Mouse (Mus musculus): ENCODE measurements around the gene Fam126a. TPM values are rescaled to one million over a fixed set of nuclear protein-coding genes. Genes with fewer than 3 reads are reported as not detected.
"Not testable (repeated sequence)": the region's sequence is repeated elsewhere in the genome, so short reads cannot be mapped to it uniquely, and the experiment has no call there.

The Fam126a gene
- polyA plus RNA-seq, 1 experiment: 47.7 TPM

DNA sequence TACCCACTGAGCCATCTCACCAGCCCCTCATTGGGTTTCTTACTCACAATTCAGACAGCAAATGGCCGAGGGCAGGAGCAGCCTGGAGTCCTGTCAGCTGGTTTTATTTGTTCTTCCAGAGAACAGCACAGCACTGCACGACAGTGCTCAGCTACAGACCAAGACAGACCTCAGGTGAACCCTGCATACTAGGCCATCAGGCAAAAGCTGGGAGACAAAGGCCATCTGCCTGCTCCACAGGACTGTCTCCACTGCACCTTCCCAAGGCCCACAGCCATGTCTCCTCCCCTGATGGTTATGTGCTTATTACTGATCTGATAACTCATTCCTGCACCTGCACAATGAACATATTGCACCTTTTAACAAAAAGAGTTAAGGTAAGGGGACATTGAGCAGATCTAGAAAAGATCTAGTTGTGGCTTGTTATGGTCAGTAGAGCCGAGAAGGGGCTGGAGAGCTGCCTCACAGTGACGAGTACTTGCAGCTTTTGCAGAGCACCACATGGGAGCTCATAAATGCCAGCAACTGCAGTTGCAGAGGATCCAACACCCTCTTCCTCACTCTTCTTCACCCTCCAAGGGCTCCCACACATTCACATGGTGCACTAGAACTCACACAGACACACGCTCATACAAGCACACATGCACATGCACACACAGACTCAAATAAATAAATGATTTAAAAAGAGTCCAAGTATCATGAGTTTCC lies 137.2 kb downstream of the Fam126a start:
- Histone ChIP-seq H3K27ac (ENCODE audit: insufficient read depth, low read length) (no peak overlapping the region), H3K4me1 (ENCODE audit: control insufficient read depth, insufficient read depth, low read length) (no peaks in the 10 kb centered on the region), H3K4me3 (ENCODE audit: insufficient read depth, low read length) (no peak overlapping the region)
- TF ChIP-seq POLR2A (IDR thresholded peaks at IDR 0.05; ENCODE audit: low read depth, low read length) (no peak), CTCF (IDR thresholded peaks at IDR 0.05; ENCODE audit: borderline replicate concordance, insufficient read depth, low read length) (no peak)

DNA sequence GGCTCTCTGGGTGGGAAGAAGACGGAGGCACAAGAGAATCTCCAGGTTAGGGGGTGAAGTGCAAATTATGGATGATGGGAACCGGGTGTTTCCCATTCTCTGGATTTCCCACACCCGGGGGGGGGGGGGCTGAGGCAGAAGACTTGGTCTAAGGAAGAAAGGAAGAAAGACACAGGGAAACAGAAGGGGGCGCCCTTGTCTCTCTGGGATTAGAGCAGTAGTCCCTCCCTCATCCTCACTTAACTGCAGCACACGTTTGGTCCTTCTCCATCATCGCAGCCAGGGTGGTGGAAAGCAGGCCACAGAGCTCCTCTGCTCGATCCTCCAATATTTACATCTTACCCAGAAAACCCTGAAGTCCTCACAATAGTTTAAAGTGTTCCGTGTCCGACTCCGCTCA lies 139.8 kb downstream of the Fam126a start:
- TF ChIP-seq CTCF (IDR thresholded peaks at IDR 0.05; ENCODE audit: borderline replicate concordance, insufficient read depth, low read length): no peak
- TF ChIP-seq POLR2A (IDR thresholded peaks at IDR 0.05; ENCODE audit: low read depth, low read length): no peak
- no peak overlapping the region for H3K27ac ChIP-seq (ENCODE audit: insufficient read depth, low read length)
- no peaks in the 10 kb centered on the region; the same call in 1 of the 2 replicates for H3K4me1 ChIP-seq (ENCODE audit: control insufficient read depth, insufficient read depth, low read length)
- no peak overlapping the region for H3K4me3 ChIP-seq (ENCODE audit: insufficient read depth, low read length)

DNA sequence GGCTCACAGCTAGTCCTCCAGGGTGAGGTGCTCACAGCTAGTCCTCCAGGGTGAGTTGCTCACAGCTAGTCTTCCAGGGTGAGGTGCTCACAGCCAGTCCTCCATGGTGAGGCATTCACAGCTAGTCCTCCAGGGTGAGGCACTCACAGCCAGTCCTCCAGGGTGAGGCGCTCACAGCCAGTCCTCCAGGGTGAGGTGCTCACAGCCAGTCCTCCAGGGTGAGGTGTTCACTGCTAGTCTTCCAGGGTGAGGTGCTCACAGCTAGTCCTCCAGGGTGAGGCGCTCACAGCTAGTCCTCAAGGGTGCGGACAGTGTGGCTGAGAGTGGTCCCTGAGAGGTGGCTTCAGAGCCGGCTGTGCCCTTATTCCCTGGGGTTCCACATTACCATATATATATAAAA lies 141.0 kb downstream of the Fam126a start:
- TF ChIP-seq CTCF (IDR thresholded peaks at IDR 0.05; ENCODE audit: borderline replicate concordance, insufficient read depth, low read length) (no peak), POLR2A (IDR thresholded peaks at IDR 0.05; ENCODE audit: low read depth, low read length) (no peak)
- no peak overlapping the region for H3K4me3 ChIP-seq (ENCODE audit: insufficient read depth, low read length)
- H3K4me1 ChIP-seq (ENCODE audit: control insufficient read depth, insufficient read depth, low read length): no peaks in the 10 kb centered on the region; the same call in 1 of the 2 replicates
- no peak overlapping the region for H3K27ac ChIP-seq (ENCODE audit: insufficient read depth, low read length)

GRCm38 (mm10) chr5:23887111-23887510 lies 143.4 kb downstream of the Fam126a start:
- TF ChIP-seq POLR2A (IDR thresholded peaks at IDR 0.05; ENCODE audit: low read depth, low read length) (no peak), CTCF (IDR thresholded peaks at IDR 0.05; ENCODE audit: borderline replicate concordance, insufficient read depth, low read length) (no peak)
- H3K4me1 ChIP-seq (ENCODE audit: control insufficient read depth, insufficient read depth, low read length): no peaks in the 10 kb centered on the region; the same call in 1 of the 2 replicates
- no peak overlapping the region for H3K4me3 ChIP-seq (ENCODE audit: insufficient read depth, low read length)
- no peak overlapping the region; the same call in 1 of the 2 replicates for H3K27ac ChIP-seq (ENCODE audit: insufficient read depth, low read length)

- H3K4me3 ChIP-seq (ENCODE audit: insufficient read depth, low read length): no peak overlapping the region
- no peak overlapping the region for H3K27ac ChIP-seq (ENCODE audit: insufficient read depth, low read length)
- H3K4me1 ChIP-seq (ENCODE audit: control insufficient read depth, insufficient read depth, low read length): no peaks in the 10 kb centered on the region
- TF ChIP-seq POLR2A (IDR thresholded peaks at IDR 0.05; ENCODE audit: low read depth, low read length) (no peak), CTCF (IDR thresholded peaks at IDR 0.05; ENCODE audit: borderline replicate concordance, insufficient read depth, low read length) (no peak)
These were observed 156.0 kb downstream of the Fam126a start for GRCm38 (mm10) chr5:23874457-23874856.

DNA sequence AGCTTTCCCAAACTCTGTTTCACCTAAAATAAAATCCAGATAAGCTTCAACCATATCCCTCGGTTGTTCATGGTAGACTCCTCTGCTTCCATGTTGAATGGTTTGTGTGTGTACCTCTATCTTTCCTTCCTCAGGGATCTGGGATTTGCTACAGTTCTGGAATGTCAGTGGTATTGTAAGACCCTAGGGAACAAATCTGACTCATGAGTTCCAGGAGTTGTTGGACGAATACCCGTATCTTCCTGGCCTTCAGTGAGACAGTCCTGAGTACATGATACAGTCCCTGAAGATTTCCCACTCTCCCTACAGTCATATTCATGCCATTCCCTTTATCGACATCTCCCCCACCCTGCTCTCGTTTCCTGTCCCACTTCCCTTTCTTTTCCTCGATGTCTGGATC lies 157.9 kb downstream of the Fam126a start:
- H3K4me1 ChIP-seq (ENCODE audit: control insufficient read depth, insufficient read depth, low read length): no peaks in the 10 kb centered on the region
- no peak for TF ChIP-seq POLR2A (IDR thresholded peaks at IDR 0.05; ENCODE audit: low read depth, low read length)
- no peak for TF ChIP-seq CTCF (IDR thresholded peaks at IDR 0.05; ENCODE audit: borderline replicate concordance, insufficient read depth, low read length)
- no peak overlapping the region for H3K4me3 ChIP-seq (ENCODE audit: insufficient read depth, low read length)
- no peak overlapping the region for H3K27ac ChIP-seq (ENCODE audit: insufficient read depth, low read length)

- H3K4me1 ChIP-seq (ENCODE audit: control insufficient read depth, insufficient read depth, low read length); H3K27ac ChIP-seq (ENCODE audit: insufficient read depth, low read length); H3K4me3 ChIP-seq (ENCODE audit: insufficient read depth, low read length): not testable (repeated sequence)
These were observed 159.2 kb downstream of the Fam126a start for GRCm38 (mm10) chr5:23871323-23871722.

- Histone ChIP-seq H3K4me3 (ENCODE audit: insufficient read depth, low read length) (no peak overlapping the region), H3K27ac (ENCODE audit: insufficient read depth, low read length) (no peak overlapping the region), H3K4me1 (ENCODE audit: control insufficient read depth, insufficient read depth, low read length) (no peaks in the 10 kb centered on the region; the same call in 1 of the 2 replicates)
- TF ChIP-seq POLR2A (IDR thresholded peaks at IDR 0.05; ENCODE audit: low read depth, low read length): no peak
- no peak for TF ChIP-seq CTCF (IDR thresholded peaks at IDR 0.05; ENCODE audit: borderline replicate concordance, insufficient read depth, low read length)
These were observed 164.5 kb downstream of the Fam126a start for GRCm38 (mm10) chr5:23865941-23866340.

Other genes with a start within 250 kb of the Fam126a start
- 32.6 and 36.5 TPM in 2 replicates for gene Pus7, start 247.0 kb downstream of the Fam126a start, polyA plus RNA-seq (2011; ENCODE audit: insufficient read length, low read depth, missing spikeins)
- gene Rint1, start 243.0 kb downstream of the Fam126a start, polyA plus RNA-seq (2011; ENCODE audit: insufficient read length, low read depth, missing spikeins): 31.8 TPM in 2 replicates
- gene Tomm7, start 186.5 kb downstream of the Fam126a start, polyA plus RNA-seq (2011; ENCODE audit: insufficient read length, low read depth, missing spikeins): 52.8 and 66.3 TPM in 2 replicates
- gene Klhl7, start 69.9 kb upstream of the Fam126a start, polyA plus RNA-seq (2011; ENCODE audit: insufficient read length, low read depth, missing spikeins): 20.1 and 27.8 TPM in 2 replicates
- gene Nupl2, start 134.3 kb upstream of the Fam126a start, polyA plus RNA-seq (2011; ENCODE audit: insufficient read length, low read depth, missing spikeins): 13.6 and 16.2 TPM in 2 replicates